Mouse (Mus musculus): ENCODE data around the gene Large1. TPM values are rescaled to one million over a fixed set of nuclear protein-coding genes. Genes with fewer than 3 reads are reported as not detected.
"Not testable (repeated sequence)": the region's sequence is repeated elsewhere in the genome, so short reads cannot be mapped to it uniquely, and the experiment has no call there.

The Large1 gene
- 100 to 1,000 TPM; 124 to 138 TPM for total RNA-seq (2021)
- long read RNA-seq, experiment 1, full-length matches to known transcripts = 7 of 17 reads
- long read RNA-seq, experiment 1, partial matches to known transcripts = 7 of 17 reads
- long read RNA-seq, experiment 1, other reads (novel, unspliced or antisense) = 3 of 17 reads
- long read RNA-seq, experiment 2, full-length matches to known transcripts = 11 of 26 reads
- long read RNA-seq, experiment 2, partial matches to known transcripts = 8 of 26 reads
- long read RNA-seq, experiment 2, other reads (novel, unspliced or antisense) = 7 of 26 reads

- peak; percentile 99 to 100 for DNase-seq (ENCODE audit: low spot score in 2 of 2)
Observed at GRCm38 (mm10) chr8:73353108-73353793, at the start of gene Large1. Large1 (minus strand) TSS chr8:73353540.

GRCm38 (mm10) chr8:73400343-73400742 is 47.0 kb upstream of the Large1 start:
- DNase-seq (ENCODE audit: low spot score in 2 of 2) = no peak

- not testable (repeated sequence) for DNase-seq (ENCODE audit: low spot score in 2 of 2)
Observed at GRCm38 (mm10) chr8:73373001-73373400, 19.7 kb upstream of the Large1 start.

GRCm38 (mm10) chr8:73355979-73356378 is 2.6 kb upstream of the Large1 start:
- peak; percentile 74 to 77 for DNase-seq (ENCODE audit: low spot score in 2 of 2)

- DNase-seq (ENCODE audit: low spot score in 2 of 2) = peak; percentile 79 to 85
Observed at GRCm38 (mm10) chr8:73354201-73354881, 1.0 kb upstream of the Large1 start.

GRCm38 (mm10) chr8:73353794-73354179 is 447 bp upstream of the Large1 start:
- DNase-seq (ENCODE audit: low spot score in 2 of 2) = no peak

- peak; percentile 24 to 44 for DNase-seq (ENCODE audit: low spot score in 2 of 2)
Observed at GRCm38 (mm10) chr8:73352301-73353107, 836 bp downstream of the Large1 start.

GRCm38 (mm10) chr8:73350366-73350765 is 3.0 kb downstream of the Large1 start:
- DNase-seq (ENCODE audit: low spot score in 2 of 2) = peak; percentile 11 to 19

- no peak for DNase-seq (ENCODE audit: low spot score in 2 of 2)
Observed at GRCm38 (mm10) chr8:73342761-73343395, 10.5 kb downstream of the Large1 start.

GRCm38 (mm10) chr8:73336845-73337244 is 16.5 kb downstream of the Large1 start:
- no peak for DNase-seq (ENCODE audit: low spot score in 2 of 2)

- no peak for DNase-seq (ENCODE audit: low spot score in 2 of 2)
Observed at GRCm38 (mm10) chr8:73329131-73329530, 24.2 kb downstream of the Large1 start.

- no peak for DNase-seq (ENCODE audit: low spot score in 2 of 2)
Observed at GRCm38 (mm10) chr8:73328056-73328455, 25.3 kb downstream of the Large1 start.

GRCm38 (mm10) chr8:73324667-73325066 is 28.7 kb downstream of the Large1 start:
- no peak for DNase-seq (ENCODE audit: low spot score in 2 of 2)

- DNase-seq (ENCODE audit: low spot score in 2 of 2) = no peak
Observed at GRCm38 (mm10) chr8:73323591-73323990, 29.7 kb downstream of the Large1 start.

- DNase-seq (ENCODE audit: low spot score in 2 of 2) = not testable (repeated sequence)
Observed at GRCm38 (mm10) chr8:73319500-73319899, 33.8 kb downstream of the Large1 start.

- DNase-seq (ENCODE audit: low spot score in 2 of 2) = no peak
Observed at GRCm38 (mm10) chr8:73313911-73314310, 39.4 kb downstream of the Large1 start.

GRCm38 (mm10) chr8:73312714-73313607 is 40.4 kb downstream of the Large1 start:
- DNase-seq (ENCODE audit: low spot score in 2 of 2) = no peak

GRCm38 (mm10) chr8:73310471-73310870 is 42.9 kb downstream of the Large1 start:
- DNase-seq (ENCODE audit: low spot score in 2 of 2) = no peak

GRCm38 (mm10) chr8:73310036-73310435 is 43.3 kb downstream of the Large1 start:
- no peak for DNase-seq (ENCODE audit: low spot score in 2 of 2)

GRCm38 (mm10) chr8:73303907-73304306 is 49.4 kb downstream of the Large1 start:
- DNase-seq (ENCODE audit: low spot score in 2 of 2) = no peak
